Mouse (Mus musculus) embryonic facial prominence, embryonic 11.5 days (tissue): ENCODE measurements around the gene Akap10. TPM values are rescaled to one million over a fixed set of nuclear protein-coding genes. Genes with fewer than 3 reads are reported as not detected.

ENCODE experiments used
- ATAC-seq: fragments of 200-750 bp; cut with Nextera tagmentation; replicated peaks from 2 replicates; pipeline ENCODE4 v1.8.0; 2017; ENCODE audit warnings: low read depth; ENCODE audit not compliant: insufficient number of reproducible peaks, low FRiP score, low TSS enrichment
- DNase-seq: peaks from one replicate; pipeline ENCODE4 v3.0.0-alpha.2; 2015; ENCODE audit warnings: low spot score
- H3K27ac ChIP-seq: fragments of 300-500 bp; sonication (generic); replicated peaks from 2 replicates; pipeline ENCODE4 v1.5.1; 2014; ENCODE audit warnings: mild to moderate bottlenecking, low read depth, low read length, control low read depth
- H3K27me3 ChIP-seq: fragments of 300-500 bp; sonication (generic); 2 replicates; pipeline ENCODE4 v1.6.1; 2014; ENCODE audit warnings: mild to moderate bottlenecking, low read length, moderate library complexity, mixed read lengths; ENCODE audit not compliant: control insufficient read depth, insufficient read depth
- H3K36me3 ChIP-seq: fragments of 300-500 bp; sonication (generic); replicated peaks from 2 replicates; pipeline ENCODE4 v1.6.1; 2014; ENCODE audit warnings: low read depth, mild to moderate bottlenecking, low read length, moderate library complexity, mixed read lengths; ENCODE audit not compliant: control insufficient read depth, insufficient read depth
- H3K4me1 ChIP-seq: fragments of 300-500 bp; sonication (generic); 2 replicates; pipeline ENCODE4 v1.6.1; 2014; ENCODE audit warnings: low read length, mixed read lengths; ENCODE audit not compliant: control insufficient read depth, insufficient read depth
- H3K4me2 ChIP-seq: fragments of 300-500 bp; sonication (generic); 2 replicates; pipeline ENCODE4 v1.6.1; 2014; ENCODE audit warnings: low read depth, mild to moderate bottlenecking, control low read depth, low read length, moderate library complexity
- H3K4me3 ChIP-seq: fragments of 300-500 bp; sonication (generic); 2 replicates; pipeline ENCODE4 v1.5.1; 2014; ENCODE audit warnings: low read depth, low read length, control low read depth
- H3K9ac ChIP-seq: fragments of 300-500 bp; sonication (generic); replicated peaks from 2 replicates; pipeline ENCODE4 v1.6.1; 2014; ENCODE audit warnings: mild to moderate bottlenecking, control low read depth, low read length
- H3K9me3 ChIP-seq: fragments of 300-500 bp; sonication (generic); replicated peaks from 2 replicates; pipeline ENCODE4 v1.6.1; 2016; ENCODE audit warnings: mild to moderate bottlenecking, low read length, inconsistent platforms, mixed read lengths; ENCODE audit not compliant: control insufficient read depth
- WGBS: fragments of 180-500 bp; shearing (Covaris S2); extraction: QIAGEN DNeasy Blood & Tissue Kit; methylation state at CpG from one replicate; pipeline ENCODE4 v1.1.7; 2014; 5-methylcytosine and 5-hydroxymethylcytosine counted together
- polyA plus RNA-seq: library from polyadenylated mRNA; unstranded; fragments of >200 nt; fragmentation: Nextera tagmentation; extraction: Ambion mirVana; gene quantifications from 2 replicates; pipeline ENCODE4 v1.2.1, GENCODE M21; 2014

Gene Akap10
- polyA plus RNA-seq, 1 experiment from 2014 or later = 15.5 TPM

DNA sequence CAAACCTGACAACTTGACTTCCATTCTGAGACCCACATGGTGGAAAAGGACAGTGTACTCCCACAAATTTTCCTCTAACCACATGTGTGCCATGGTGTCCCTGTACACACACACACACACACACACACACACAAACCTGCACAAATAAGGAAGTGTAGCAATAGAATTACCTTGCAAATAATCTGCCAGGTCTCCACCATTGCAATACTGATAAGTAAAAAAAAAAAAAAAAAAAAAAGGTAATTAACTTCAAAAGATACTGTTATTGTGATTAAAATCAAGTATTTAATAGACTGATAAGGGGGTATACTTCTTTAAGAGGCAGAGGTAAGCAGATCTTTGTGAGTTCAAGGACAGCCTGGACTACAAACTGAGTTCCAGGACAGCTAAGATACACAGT, 90.1 kb downstream of the Akap10 start:
- Histone ChIP-seq H3K9ac (no peak overlapping the region), H3K4me1 (no peaks in the 10 kb centered on the region), H3K27me3 (no peaks in the 10 kb centered on the region), H3K27ac (no peak overlapping the region), H3K9me3 (no peaks in the 10 kb centered on the region), H3K4me2 (no peak overlapping the region), H3K4me3 (no peak overlapping the region), H3K36me3 (no peaks in the 10 kb centered on the region; the same call in 1 of the 2 replicates)
- ATAC-seq (no peak), DNase-seq (no peak)

DNA sequence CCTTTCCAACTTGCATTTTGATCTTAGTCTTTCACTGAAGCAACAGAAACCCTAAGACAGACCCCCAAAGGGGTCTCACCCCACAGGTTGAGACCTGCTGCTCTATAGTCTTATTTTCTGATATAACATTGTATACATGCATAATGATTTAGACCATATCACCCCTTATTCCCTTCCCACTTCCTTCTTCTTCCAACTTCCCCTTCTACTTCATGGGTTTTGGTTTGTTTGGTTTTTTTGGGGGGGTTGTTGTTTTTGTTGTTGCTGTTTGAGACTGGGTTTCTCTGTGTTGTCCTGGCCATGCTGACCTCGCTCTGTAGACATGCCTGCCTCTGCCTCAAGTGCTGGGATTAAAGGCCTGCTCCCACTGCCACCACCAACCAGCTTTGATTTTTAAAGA, 90.9 kb downstream of the Akap10 start:
- H3K4me3 ChIP-seq = no peak overlapping the region
- H3K27me3 ChIP-seq = no peaks in the 10 kb centered on the region
- H3K27ac ChIP-seq = no peak overlapping the region
- H3K4me2 ChIP-seq = no peak overlapping the region
- DNase-seq = no peak
- H3K9me3 ChIP-seq = no peaks in the 10 kb centered on the region
- no peak overlapping the region for H3K9ac ChIP-seq
- whole genome bisulfite sequencing = 94% methylated on average over 1 of the region's 1 CpGs
- no peak for ATAC-seq
- H3K36me3 ChIP-seq = no peaks in the 10 kb centered on the region; the same call in 1 of the 2 replicates
- no peaks in the 10 kb centered on the region for H3K4me1 ChIP-seq

Other genes starting within 250 kb of the Akap10 start
- gene Fam83g, start 246.2 kb downstream of the Akap10 start, polyA plus RNA-seq = 0.76 and 0.84 TPM in 2 replicates
- not detected in 2 replicates for gene Slc5a10, start 209.4 kb downstream of the Akap10 start, polyA plus RNA-seq
- 33.1 and 36.9 TPM in 2 replicates for gene Prpsap2, start 168.2 kb downstream of the Akap10 start, polyA plus RNA-seq
- 20.6 and 21.8 TPM in 2 replicates for gene Ulk2, start 75.2 kb downstream of the Akap10 start, polyA plus RNA-seq
- 15.3 and 17.2 TPM in 2 replicates for gene Specc1, start 26.5 kb upstream of the Akap10 start, polyA plus RNA-seq